Mouse (Mus musculus) thymus, postnatal 0 days (tissue): ENCODE measurements around the gene Iqgap1. TPM values are rescaled to one million over a fixed set of nuclear protein-coding genes. Genes with fewer than 3 reads are reported as not detected.
"Not testable (repeated sequence)": the region's sequence is repeated elsewhere in the genome, so short reads cannot be mapped to it uniquely, and the experiment has no call there.

ENCODE experiments used
- DNase-seq: peaks from one replicate; pipeline ENCODE4 v3.0.0-alpha.2; 2015; ENCODE audit warnings: low spot score
- polyA plus RNA-seq: library from polyadenylated mRNA; unstranded; fragments of >200 nt; fragmentation: Nextera tagmentation; extraction: Ambion mirVana; gene quantifications from 2 replicates; pipeline ENCODE4 v1.2.1, GENCODE M21; 2015

Gene Iqgap1
- polyA plus RNA-seq, 1 experiment from 2014 or later: 104 TPM

GRCm38 (mm10) chr7:80774615-80775447 is 50.9 kb downstream of the Iqgap1 start:
- DNase-seq: no peak

GRCm38 (mm10) chr7:80773834-80774614 is 51.8 kb downstream of the Iqgap1 start:
- no peak for DNase-seq

GRCm38 (mm10) chr7:80770466-80770865 is 55.3 kb downstream of the Iqgap1 start:
- no peak for DNase-seq

GRCm38 (mm10) chr7:80766861-80767312 is 58.9 kb downstream of the Iqgap1 start:
- no peak for DNase-seq

GRCm38 (mm10) chr7:80766072-80766471 is 59.7 kb downstream of the Iqgap1 start:
- peak; percentile 64 for DNase-seq

GRCm38 (mm10) chr7:80763864-80764437 is 61.8 kb downstream of the Iqgap1 start:
- DNase-seq: no peak

- DNase-seq: no peak
These were observed 63.5 kb downstream of the Iqgap1 start for GRCm38 (mm10) chr7:80762297-80762696.

GRCm38 (mm10) chr7:80754086-80754485 is 71.7 kb downstream of the Iqgap1 start:
- DNase-seq: no peak

GRCm38 (mm10) chr7:80753613-80754012 is 72.2 kb downstream of the Iqgap1 start:
- no peak for DNase-seq

GRCm38 (mm10) chr7:80749624-80750023 is 76.2 kb downstream of the Iqgap1 start:
- DNase-seq: no peak

GRCm38 (mm10) chr7:80749109-80749508 is 76.7 kb downstream of the Iqgap1 start:
- DNase-seq: not testable (repeated sequence)

GRCm38 (mm10) chr7:80747371-80747770 is 78.4 kb downstream of the Iqgap1 start:
- DNase-seq: no peak

- DNase-seq: no peak
These were observed 79.5 kb downstream of the Iqgap1 start for GRCm38 (mm10) chr7:80746166-80746761.

- no peak for DNase-seq
These were observed 80.0 kb downstream of the Iqgap1 start for GRCm38 (mm10) chr7:80745746-80746145.

GRCm38 (mm10) chr7:80745250-80745649 is 80.5 kb downstream of the Iqgap1 start:
- DNase-seq: no peak

- no peak for DNase-seq
These were observed 81.7 kb downstream of the Iqgap1 start for GRCm38 (mm10) chr7:80743920-80744630.

- DNase-seq: no peak
These were observed 83.1 kb downstream of the Iqgap1 start for GRCm38 (mm10) chr7:80742671-80743070.

- DNase-seq: peak; percentile 67
These were observed 84.8 kb downstream of the Iqgap1 start for GRCm38 (mm10) chr7:80740954-80741353.

GRCm38 (mm10) chr7:80736199-80736598 is 89.6 kb downstream of the Iqgap1 start:
- DNase-seq: peak; percentile 44

GRCm38 (mm10) chr7:80732986-80733385 is 92.8 kb downstream of the Iqgap1 start:
- DNase-seq: no peak

- DNase-seq: peak; percentile 76
These were observed 96.1 kb downstream of the Iqgap1 start for GRCm38 (mm10) chr7:80729662-80730061.
